Mouse (Mus musculus) telencephalon, adult 2 months (tissue): Measurements from ENCODE around the gene Ky.

Source experiments
- DNase-seq: peaks from one replicate; pipeline ENCODE4 v3.0.0-alpha.2; 2011; ENCODE audit warnings: low read depth, low spot score

Ky gene

GRCm38 (mm10) chr9:102505700-102506585 lies at the start of gene Ky:
TSS of gene Ky (plus strand) at chr9:102505750.
- DNase-seq, result no peak

- DNase-seq, result no peak
These were observed 43.3 kb upstream of the Ky start for GRCm38 (mm10) chr9:102462251-102462650.

GRCm38 (mm10) chr9:102465044-102465443 lies 40.5 kb upstream of the Ky start:
- DNase-seq, result no peak

- no peak for DNase-seq
These were observed 39.8 kb upstream of the Ky start for GRCm38 (mm10) chr9:102465726-102466125.

DNA sequence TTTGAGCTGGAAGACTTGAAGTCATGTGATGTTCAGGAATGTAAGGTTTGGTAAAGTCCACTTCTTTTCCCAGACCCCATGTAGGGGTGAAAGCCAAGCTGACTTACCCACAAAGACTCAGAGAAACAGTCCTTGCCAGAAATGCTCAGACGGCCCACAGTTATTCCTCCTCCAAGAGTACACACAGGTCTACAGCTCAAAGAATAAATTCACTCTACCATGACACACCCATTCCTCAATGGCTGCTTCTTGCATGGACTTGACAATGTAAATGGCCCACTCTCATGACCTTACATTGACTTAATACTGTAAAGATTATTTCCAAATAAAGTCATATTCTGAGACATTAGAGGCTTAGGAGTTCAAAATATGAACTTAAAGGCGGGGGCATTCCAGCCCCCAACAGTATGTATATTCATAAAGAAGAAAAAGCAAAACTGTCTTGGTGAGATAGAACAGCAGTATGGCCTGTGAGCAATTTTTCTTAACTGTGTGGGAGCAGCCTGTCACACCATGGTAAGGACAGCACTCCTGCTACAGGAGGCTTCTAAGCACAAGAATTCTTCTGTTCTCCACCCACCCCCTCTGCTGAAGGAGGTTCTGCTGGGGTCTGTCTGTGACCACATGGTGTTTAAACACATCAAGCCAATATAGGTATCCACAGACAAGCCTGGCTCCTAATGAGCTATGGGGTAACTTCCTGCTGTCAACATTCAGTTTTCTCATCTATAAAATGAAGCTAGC lies 35.3 kb upstream of the Ky start:
- no peak for DNase-seq

DNA sequence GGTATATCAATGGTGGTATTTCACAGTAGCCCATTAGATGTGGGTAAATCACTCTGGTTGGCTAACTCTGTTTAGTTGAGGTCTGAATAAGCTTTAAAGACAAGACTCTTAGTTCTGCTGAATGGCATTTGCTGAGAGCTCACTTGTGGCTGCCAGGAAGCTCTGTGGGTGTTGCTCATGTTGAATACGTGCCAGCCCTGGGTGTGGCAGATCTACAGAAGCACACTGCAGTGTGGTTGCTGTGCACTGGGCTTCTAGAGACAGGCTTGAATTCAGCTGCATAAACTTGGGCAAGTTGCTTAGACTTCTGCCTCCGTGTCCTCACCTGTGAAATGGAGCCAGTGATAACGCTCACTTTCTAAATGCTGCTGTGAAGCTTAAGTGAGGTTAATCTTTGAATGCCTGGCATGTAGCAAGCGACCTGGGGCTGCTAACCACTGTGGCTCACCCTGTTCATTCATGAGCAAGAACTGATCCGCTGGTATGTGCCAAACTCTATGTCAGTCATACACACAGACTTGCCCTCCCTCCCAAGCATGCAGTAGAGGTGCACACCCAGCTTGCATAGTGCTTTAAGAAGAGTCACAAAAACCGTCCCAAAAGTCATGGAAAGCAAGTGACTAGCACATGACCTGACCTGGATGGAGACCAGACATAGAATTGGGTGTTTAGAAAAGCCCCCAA lies 27.6 kb upstream of the Ky start:
- peak; percentile 65 for DNase-seq

- no peak for DNase-seq
These were observed 27.1 kb upstream of the Ky start for GRCm38 (mm10) chr9:102478451-102478835.

DNA sequence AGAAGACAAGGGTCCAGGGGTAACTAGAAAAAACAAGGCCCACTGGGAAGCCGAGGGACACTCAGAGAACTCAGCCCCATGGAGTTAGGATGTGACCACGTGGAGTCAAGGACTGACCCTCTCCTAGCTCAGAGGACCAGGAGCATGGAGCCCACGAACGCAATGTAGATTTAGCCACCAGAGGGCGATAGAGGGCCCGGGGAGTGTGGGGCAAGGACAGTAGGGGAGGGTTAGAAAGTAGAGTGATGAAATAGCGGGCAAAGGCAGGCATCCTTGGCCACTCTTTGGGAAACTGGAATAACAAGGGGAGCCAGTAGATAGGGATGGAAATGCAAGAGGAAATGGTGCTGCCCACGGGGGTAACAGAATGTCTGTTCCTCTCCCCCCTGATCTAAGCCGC lies 26.5 kb upstream of the Ky start:
- DNase-seq, result no peak

DNA sequence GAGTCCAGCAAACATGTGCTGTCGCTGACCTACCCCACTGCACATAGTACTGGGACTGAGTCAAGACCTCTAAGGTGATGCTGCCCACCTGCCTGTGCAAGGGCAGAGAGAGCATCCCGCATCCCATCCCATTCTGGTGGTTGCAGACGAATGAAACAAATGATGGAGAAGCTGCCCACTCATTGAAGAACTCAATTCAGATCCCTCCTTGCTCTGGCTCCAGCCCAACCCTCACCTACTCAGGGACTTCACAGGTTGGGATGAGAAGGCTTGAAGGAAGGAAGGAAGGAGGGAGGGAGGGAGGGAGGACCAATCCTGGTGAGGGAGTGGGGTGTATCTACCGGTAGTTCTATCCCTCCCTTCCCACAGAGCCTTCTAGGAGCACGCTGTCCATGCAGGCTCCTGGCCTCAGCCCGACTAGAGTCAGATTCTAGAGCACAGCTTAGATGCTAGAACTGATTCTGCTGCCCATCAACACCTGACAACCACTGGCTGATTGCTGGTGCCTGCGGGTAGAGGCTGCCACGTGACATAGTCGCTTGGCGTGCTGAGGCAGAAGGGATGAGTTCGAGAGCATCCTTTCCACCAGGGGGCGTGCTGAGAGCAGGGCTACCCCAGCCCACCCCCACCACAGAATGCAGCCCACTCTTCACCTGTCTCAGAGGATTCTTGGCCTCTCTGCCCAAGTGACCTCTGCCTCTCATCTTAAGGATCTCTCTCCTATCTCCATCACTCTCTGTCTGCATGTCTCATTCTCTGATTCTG lies 13.3 kb upstream of the Ky start:
- DNase-seq, result no peak

GRCm38 (mm10) chr9:102493044-102493443 lies 12.5 kb upstream of the Ky start:
- DNase-seq, result no peak

GRCm38 (mm10) chr9:102493916-102494315 lies 11.6 kb upstream of the Ky start:
- DNase-seq, result no peak

- DNase-seq, result no peak
These were observed 11.1 kb upstream of the Ky start for GRCm38 (mm10) chr9:102494454-102494853.

GRCm38 (mm10) chr9:102495266-102495665 lies 10.3 kb upstream of the Ky start:
- no peak for DNase-seq

- peak; percentile 88 for DNase-seq
These were observed 9.0 kb upstream of the Ky start for GRCm38 (mm10) chr9:102496481-102497041.

DNA sequence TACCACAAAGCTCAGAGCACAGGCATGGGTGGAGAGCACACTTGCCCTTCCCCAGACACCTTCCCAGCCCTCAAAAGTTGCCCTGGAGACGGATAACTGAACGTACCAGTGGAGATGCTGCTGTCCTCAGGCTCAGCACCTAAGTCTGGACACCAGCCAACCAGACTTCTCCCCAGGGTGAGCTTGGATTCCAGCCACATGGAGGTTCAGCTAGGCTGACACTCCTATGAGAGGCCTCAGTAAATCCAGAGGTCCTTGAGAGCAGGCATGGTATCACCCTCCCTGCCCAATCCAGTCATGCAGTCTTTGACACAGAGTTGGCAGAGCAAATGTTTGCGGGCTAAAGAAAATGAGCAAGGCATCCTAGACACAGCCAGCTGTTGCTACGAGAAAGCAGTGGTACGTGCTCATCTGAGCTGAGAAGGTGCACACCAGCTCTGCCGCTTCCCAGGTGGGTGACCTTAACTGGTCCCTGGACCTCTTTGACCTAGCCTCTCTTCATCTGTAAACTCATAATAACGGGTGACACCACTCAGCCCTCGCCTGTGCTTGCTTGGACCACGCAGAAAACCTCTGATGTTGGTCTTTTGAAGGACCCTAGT lies 8.4 kb upstream of the Ky start:
- DNase-seq, result no peak

DNA sequence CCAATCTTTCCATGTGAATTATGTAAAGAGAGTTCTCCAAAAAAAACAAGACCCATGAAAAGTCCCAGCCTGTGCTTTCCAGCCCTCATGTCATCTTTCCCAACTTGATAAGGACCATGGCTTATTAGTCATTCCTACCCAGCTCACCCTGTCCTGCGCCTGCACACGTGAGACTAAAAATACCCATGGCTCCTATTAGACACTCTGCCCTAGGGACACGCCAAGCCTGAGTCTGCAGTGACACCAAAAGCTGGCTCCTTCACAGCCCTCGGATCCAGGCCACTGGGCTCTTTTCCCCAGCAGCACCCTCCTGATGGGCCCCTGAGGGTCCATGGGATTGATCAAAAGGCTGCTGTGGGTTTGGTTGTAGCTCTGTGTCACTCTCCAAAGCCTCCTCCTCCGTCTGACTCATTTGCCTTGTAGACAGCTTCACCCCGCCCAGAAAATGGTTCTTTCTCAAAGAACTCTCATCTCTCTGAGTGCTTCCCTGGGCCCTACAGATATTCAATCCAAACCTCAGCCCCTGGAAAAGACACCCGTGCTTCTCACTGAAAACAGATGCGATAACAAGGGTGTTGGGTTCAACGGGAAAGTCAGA lies 7.6 kb upstream of the Ky start:
- DNase-seq, result no peak

GRCm38 (mm10) chr9:102498701-102499100 lies 6.8 kb upstream of the Ky start:
- no peak for DNase-seq

- DNase-seq, result peak; percentile 87
These were observed 6.3 kb upstream of the Ky start for GRCm38 (mm10) chr9:102499266-102499665.

GRCm38 (mm10) chr9:102499746-102500145 lies 5.8 kb upstream of the Ky start:
- DNase-seq, result no peak

GRCm38 (mm10) chr9:102501113-102501512 lies 4.4 kb upstream of the Ky start:
- no peak for DNase-seq
